In the genomic region with DNA sequence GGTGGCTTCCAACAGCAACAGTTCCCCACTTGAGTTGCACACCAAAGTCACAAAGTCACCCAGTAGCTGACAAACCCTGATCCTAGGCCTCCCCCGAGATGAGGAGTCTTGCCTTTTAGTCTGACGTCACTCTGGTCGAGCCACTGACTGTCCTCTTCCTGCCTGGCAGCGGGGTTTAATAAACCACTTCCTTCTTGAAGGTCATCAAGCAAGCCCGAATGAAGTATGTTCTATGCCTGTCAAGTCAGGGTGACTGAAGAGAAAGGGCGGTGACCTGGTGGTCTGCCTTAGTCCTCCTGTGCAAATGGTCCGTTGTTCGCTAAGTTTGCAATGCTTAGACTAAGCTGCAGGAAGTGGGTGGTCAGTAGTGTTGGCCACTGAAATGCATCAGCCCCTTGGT, we compare ENCODE assay signal across 17 mouse cellular contexts. TPM values are rescaled to one million over a fixed set of nuclear protein-coding genes. Genes with fewer than 3 reads are reported as not detected.
A peak's percentile ranks its signal among the peaks of the same experiment; 100 is the strongest.
DNase-seq lines count a peak whose midpoint lies in the region; ATAC-seq and TF ChIP-seq lines count a peak whose summit lies in the region.
"Had no signal": no experiment of that assay in that cellular context is flagged by ENCODE, and none has a peak within 500 bp of the region (broad histone marks: within the 10 kb centered on the region; RNA-seq: fewer than 3 reads in every experiment).

No protein-coding gene starts in this region.

- no peaks in the 10 kb centered on the region for H3K9me3 ChIP-seq in midbrain, embryonic 16.5 days (replicated peaks; ENCODE audit: control insufficient read depth, low read length, poor library complexity, severe bottlenecking)
- H3K9me3 ChIP-seq: embryonic facial prominence, embryonic 15.5 days; forebrain, embryonic 15.5 days; neural tube, embryonic 13.5 days had no signal

- no peaks in the 10 kb centered on the region for H3K27me3 ChIP-seq in kidney, adult 2 months (replicated peaks; ENCODE audit: control insufficient read depth, insufficient read depth, low read length)
- H3K27me3 ChIP-seq in midbrain, embryonic 16.5 days (ENCODE audit: control insufficient read depth, insufficient read depth, low read depth, low read length), result no peaks in the 10 kb centered on the region
- H3K27me3 ChIP-seq: CH12.LX; embryonic facial prominence, embryonic 15.5 days; forebrain, embryonic 15.5 days; neural tube, embryonic 13.5 days; Patski had no signal

- H3K9ac ChIP-seq in midbrain, embryonic 16.5 days (ENCODE audit: low read depth, low read length), result no peak overlapping the region
- H3K9ac ChIP-seq: embryonic facial prominence, embryonic 15.5 days; forebrain, embryonic 15.5 days; neural tube, embryonic 13.5 days had no signal

- 46% methylated on average over 8 of the region's 8 CpGs for WGBS in kidney, adult 2 months
- 91% methylated on average over 8 of the region's 8 CpGs for WGBS in midbrain, embryonic 16.5 days

- H3K4me3 ChIP-seq in kidney, adult 2 months (ENCODE audit: insufficient read depth, low read depth, low read length), result no peak overlapping the region
- no peak overlapping the region for H3K4me3 ChIP-seq in midbrain, embryonic 16.5 days (ENCODE audit: low read depth, low read length)
- H3K4me3 ChIP-seq: embryonic facial prominence, embryonic 15.5 days; forebrain, embryonic 15.5 days; neural tube, embryonic 13.5 days had no signal

- peak; percentile 55 for DNase-seq in kidney, adult 2 months
- no peak for DNase-seq in kidney, adult 9 months
- peak; percentile 54 to 67 for DNase-seq in B cell, adult 2 months
- DNase-seq in c-Kit-positive CD71-negative TER-119-negative erythroid progenitor cells, embryonic 14.5 days (ENCODE audit: low read depth), result peak; percentile 56
- DNase-seq in lung, postnatal 4 days, result peak; percentile 44 to 58
- DNase-seq in left cerebral cortex, adult 8-10 months (ENCODE audit: low spot score in 2 of 2), result no peak
- DNase-seq in embryo, embryonic 10 days (ENCODE audit: low spot score), result no peak
- DNase-seq: cerebellum, adult 9-11 months; heart, postnatal 14 days; kidney, adult 11 months had no signal

- no peak for TF ChIP-seq CTCF in kidney, adult 2 months (conservative IDR thresholded peaks at IDR 0.05; ENCODE audit: insufficient read depth, insufficient read length, low read depth, low read length)

- TF ChIP-seq POLR2A in kidney, adult 2 months (IDR thresholded peaks at IDR 0.05; ENCODE audit: low read depth, low read length), result no peak

- peaks cover 18% of the 10 kb centered on the region for H3K4me1 ChIP-seq in kidney, adult 2 months (ENCODE audit: control insufficient read depth, insufficient read depth, low read length)
- H3K4me1 ChIP-seq in midbrain, embryonic 16.5 days (ENCODE audit: control insufficient read depth, insufficient read depth, low read length), result peaks cover 32% of the 10 kb centered on the region

- H3K27ac ChIP-seq in kidney, adult 2 months (ENCODE audit: insufficient read depth, low read depth, low read length), result no peak overlapping the region
- no peak overlapping the region for H3K27ac ChIP-seq in midbrain, embryonic 16.5 days (ENCODE audit: low read length)
- H3K27ac ChIP-seq: embryonic facial prominence, embryonic 15.5 days; forebrain, embryonic 15.5 days; neural tube, embryonic 13.5 days; stomach, postnatal 0 days had no signal

- no peak for ATAC-seq in midbrain, embryonic 16.5 days
- ATAC-seq: forebrain, embryonic 15.5 days; Patski had no signal

- no peaks in the 10 kb centered on the region for H3K36me3 ChIP-seq in kidney, adult 2 months (ENCODE audit: control insufficient read depth, insufficient read depth, low read length)
- no peaks in the 10 kb centered on the region for H3K36me3 ChIP-seq in midbrain, embryonic 16.5 days (ENCODE audit: control insufficient read depth, insufficient read depth, low read length)

- H3K4me2 ChIP-seq in midbrain, embryonic 16.5 days (ENCODE audit: low read length), result no peak overlapping the region
- H3K4me2 ChIP-seq: embryonic facial prominence, embryonic 15.5 days; forebrain, embryonic 15.5 days; neural tube, embryonic 13.5 days had no signal

RNA-seq across cellular contexts. Expression of a gene that starts 31.1 kb away (rescaled TPM):
- 104 and 112 TPM in 2 replicates for polyA plus RNA-seq in kidney, adult 2 months (2012; rRNA removed)
- total RNA-seq in left cerebral cortex, adult 8-10 months (2022), result 100 to 1,000 TPM; 268 to 292 (median 275) TPM
- 141 and 146 TPM in 2 replicates for polyA plus RNA-seq in midbrain, embryonic 16.5 days (2015; fragmentation: Nextera tagmentation; extraction: Ambion mirVana)

Comparison
In these comparisons a context has a peak if more than half of its experiments do, and no peak if none do; other contexts are left out.
1. DNase-seq: peak in kidney, adult 2 months (single experiment), B cell, adult 2 months (2 of 2), c-Kit-positive CD71-negative TER-119-negative erythroid progenitor cells, embryonic 14.5 days (single experiment) and lung, postnatal 4 days (2 of 2); none in kidney, adult 9 months (single experiment), left cerebral cortex, adult 8-10 months (0 of 2) and embryo, embryonic 10 days (single experiment).